Comparison of ENCODE assay signal across 11 mouse cellular contexts in genomic region chr19:10738811-10739210, GRCm38 (mm10). TPM values are rescaled to one million over a fixed set of nuclear protein-coding genes. Genes with fewer than 3 reads are reported as not detected.
DNase-seq lines count a peak whose midpoint lies in the region; ATAC-seq lines count a peak whose summit lies in the region.
"Had no signal": no experiment of that assay in that cellular context is flagged by ENCODE, and none has a peak within 500 bp of the region (broad histone marks: within the 10 kb centered on the region; RNA-seq: fewer than 3 reads in every experiment).

Gene Cd5, minus strand, starts transcription at chr19:10739002.

- peak; percentile 70 to 72 for ATAC-seq in hematopoietic stem cell, adult 5-6 weeks (replicated peaks in 1 of 2; ENCODE audit: insufficient read depth in 1 of 2, low FRiP score in 2 of 2, low TSS enrichment in 1 of 2, low read depth in 1 of 2, poor library complexity in 2 of 2, severe bottlenecking in 2 of 2)
- ATAC-seq: forebrain, embryonic 14.5 days had no signal

- DNase-seq in lung, adult 18-20 months = peak; percentile 21 to 28
- no peak for DNase-seq in lung, postnatal 10 days
- peak; percentile 37 for DNase-seq in spleen, adult 12 weeks (ENCODE audit: low spot score)
- peak; percentile 76 to 85 for DNase-seq in thymus, postnatal 36 days
- DNase-seq in testis, postnatal 10 days (ENCODE audit: low spot score) = no peak
- DNase-seq in adrenal gland, adult 8-10 months = no peak
- no peak for DNase-seq in cerebellum, adult 8-10 months
- DNase-seq: heart, adult 18-20 months; kidney, postnatal 10 days had no signal

RNA-seq across cellular contexts. Expression of gene Cd5, which starts in this region (rescaled TPM):
- 1.1 and 4.5 TPM in 2 replicates for total RNA-seq in hematopoietic stem cell, adult 5-6 weeks (2017)
- under 1 TPM in 2 of 4 experiments, not detected in 2; 0.12 to 0.27 TPM for total RNA-seq in adrenal gland, adult 8-10 months (2022)

Comparison
In these comparisons a context has a peak if more than half of its experiments do, and no peak if none do; other contexts are left out.
1. DNase-seq: peak in lung, adult 18-20 months (2 of 2), spleen, adult 12 weeks (single experiment) and thymus, postnatal 36 days (2 of 2); none in lung, postnatal 10 days (single experiment), testis, postnatal 10 days (single experiment), adrenal gland, adult 8-10 months (single experiment) and cerebellum, adult 8-10 months (single experiment).